Mouse (Mus musculus): ENCODE results near the gene Akt1. TPM values are rescaled to one million over a fixed set of nuclear protein-coding genes. Genes with fewer than 3 reads are reported as not detected.
A peak's percentile ranks its signal among the peaks of the same experiment; 100 is the strongest.

Gene Akt1
- polyA plus RNA-seq, 1 experiment from 2014 or later: 121 TPM

- H3K9me3 ChIP-seq (ENCODE audit: control insufficient read depth): no peaks in the 10 kb centered on the region
- peak; percentile 50 for TF ChIP-seq CTCF (IDR thresholded peaks at IDR 0.05; ENCODE audit: low read depth)
- H3K9ac ChIP-seq (ENCODE audit: low read depth, low read length): peak overlapping the region; percentile 87
- H3K4me3 ChIP-seq (ENCODE audit: low read depth, low read length): peak overlapping the region; percentile 84
- H3K4me2 ChIP-seq (replicated peaks; ENCODE audit: low read depth): peak overlapping the region; percentile 99
- H3K36me3 ChIP-seq (ENCODE audit: control insufficient read depth, insufficient read depth): peaks cover 21% of the 10 kb centered on the region; the same call in 1 of the 2 replicates
- no peaks in the 10 kb centered on the region; the same call in 1 of the 2 replicates for H3K4me1 ChIP-seq (replicated peaks; ENCODE audit: control insufficient read depth, insufficient read depth, low read length)
- no peaks in the 10 kb centered on the region for H3K27me3 ChIP-seq (replicated peaks; ENCODE audit: control insufficient read depth, insufficient read depth, low read length)
- peak; percentile 79 for ATAC-seq
- H3K27ac ChIP-seq (ENCODE audit: low read depth, low read length): peak overlapping the region; percentile 98
- 4% methylated on average over 62 of the region's 69 CpGs for WGBS
Measured at GRCm38 (mm10) chr12:112721424-112722239, 46.9 kb upstream of the Akt1 start.

GRCm38 (mm10) chr12:112720890-112721423 lies 46.3 kb upstream of the Akt1 start:
- H3K27me3 ChIP-seq (replicated peaks; ENCODE audit: control insufficient read depth, insufficient read depth, low read length): no peaks in the 10 kb centered on the region
- H3K27ac ChIP-seq (ENCODE audit: low read depth, low read length): peak overlapping the region; percentile 98
- H3K9me3 ChIP-seq (ENCODE audit: control insufficient read depth): no peaks in the 10 kb centered on the region
- H3K4me2 ChIP-seq (replicated peaks; ENCODE audit: low read depth): peak overlapping the region; percentile 99
- H3K4me3 ChIP-seq (ENCODE audit: low read depth, low read length): peak overlapping the region; percentile 84
- no peak for ATAC-seq
- 29% methylated on average over 12 of the region's 12 CpGs for WGBS
- H3K4me1 ChIP-seq (replicated peaks; ENCODE audit: control insufficient read depth, insufficient read depth, low read length): no peaks in the 10 kb centered on the region; the same call in 1 of the 2 replicates
- peaks cover 21% of the 10 kb centered on the region; the same call in 1 of the 2 replicates for H3K36me3 ChIP-seq (ENCODE audit: control insufficient read depth, insufficient read depth)
- H3K9ac ChIP-seq (ENCODE audit: low read depth, low read length): peak overlapping the region; percentile 87
- TF ChIP-seq CTCF (IDR thresholded peaks at IDR 0.05; ENCODE audit: low read depth): no peak

DNA sequence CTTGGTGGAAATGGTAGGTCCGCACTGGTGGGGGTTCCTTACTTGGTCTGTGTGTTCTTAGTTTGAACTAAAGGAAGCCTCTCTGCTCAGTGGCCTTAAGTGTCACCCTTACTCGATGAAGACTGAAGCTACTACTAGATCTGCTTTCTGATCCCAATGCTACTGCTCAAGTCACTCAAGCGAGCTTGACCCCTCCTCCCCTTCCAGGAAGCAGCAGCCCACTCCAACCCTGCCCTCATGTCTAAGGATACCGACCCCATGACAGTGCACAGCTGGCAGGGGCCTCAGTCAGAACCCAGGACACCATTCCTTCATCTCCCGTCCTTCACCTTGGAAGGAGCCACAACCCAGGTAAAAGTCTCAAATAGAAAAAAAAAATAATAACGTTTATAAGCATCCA lies 45.5 kb upstream of the Akt1 start, which contains the start of gene Cep170b:
Gene Cep170b, plus strand, starts transcription at position 240 of the 400 bp plus-strand sequence.
- Histone ChIP-seq H3K9ac (ENCODE audit: low read depth, low read length) (peak within 1 kb of the TSS; percentile 87), H3K4me3 (ENCODE audit: low read depth, low read length) (peak within 1 kb of the TSS; percentile 84), H3K27ac (ENCODE audit: low read depth, low read length) (peak within 1 kb of the TSS; percentile 98), H3K9me3 (ENCODE audit: control insufficient read depth) (no peaks in the 10 kb centered on the region), H3K4me2 (replicated peaks; ENCODE audit: low read depth) (peak within 1 kb of the TSS; percentile 99), H3K27me3 (replicated peaks; ENCODE audit: control insufficient read depth, insufficient read depth, low read length) (no peaks in the 10 kb centered on the region), H3K4me1 (replicated peaks; ENCODE audit: control insufficient read depth, insufficient read depth, low read length) (no peaks in the 10 kb centered on the region; the same call in 1 of the 2 replicates), H3K36me3 (ENCODE audit: control insufficient read depth, insufficient read depth) (peaks cover 20% of the 10 kb centered on the region; the same call in 1 of the 2 replicates)
- TF ChIP-seq CTCF (IDR thresholded peaks at IDR 0.05; ENCODE audit: low read depth): no peak
- ATAC-seq: no peak
- WGBS: 45% methylated on average over 6 of the region's 6 CpGs

DNA sequence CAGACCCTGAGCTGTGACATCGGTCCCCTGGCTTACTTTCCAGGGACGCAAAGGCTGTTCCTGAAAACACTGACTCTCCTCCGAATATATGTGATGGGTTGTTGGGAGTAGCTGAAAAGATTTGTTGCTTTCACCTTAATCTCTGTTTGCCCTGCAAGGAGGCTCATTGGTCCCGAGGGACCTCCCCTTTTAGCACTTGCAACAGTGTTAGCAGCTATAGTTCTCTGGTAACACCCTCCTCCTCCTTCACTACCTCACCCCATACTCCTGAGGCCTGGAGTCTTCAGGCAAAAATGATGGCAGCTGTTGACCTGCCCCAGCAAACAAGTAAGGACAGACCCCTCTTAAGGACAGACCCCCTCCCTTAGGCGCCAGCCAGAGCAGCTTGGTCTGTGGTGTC lies 44.3 kb upstream of the Akt1 start:
- no peak overlapping the region for H3K27ac ChIP-seq (ENCODE audit: low read depth, low read length)
- no peak for ATAC-seq
- no peaks in the 10 kb centered on the region for H3K27me3 ChIP-seq (replicated peaks; ENCODE audit: control insufficient read depth, insufficient read depth, low read length)
- WGBS: 70% methylated on average over 5 of the region's 5 CpGs
- H3K4me3 ChIP-seq (ENCODE audit: low read depth, low read length): no peak overlapping the region
- H3K4me2 ChIP-seq (replicated peaks; ENCODE audit: low read depth): no peak overlapping the region
- no peak for TF ChIP-seq CTCF (IDR thresholded peaks at IDR 0.05; ENCODE audit: low read depth)
- no peaks in the 10 kb centered on the region; the same call in 1 of the 2 replicates for H3K4me1 ChIP-seq (replicated peaks; ENCODE audit: control insufficient read depth, insufficient read depth, low read length)
- H3K9me3 ChIP-seq (ENCODE audit: control insufficient read depth): no peaks in the 10 kb centered on the region
- H3K36me3 ChIP-seq (ENCODE audit: control insufficient read depth, insufficient read depth): peaks cover 11% of the 10 kb centered on the region; the same call in 1 of the 2 replicates
- no peak overlapping the region for H3K9ac ChIP-seq (ENCODE audit: low read depth, low read length)

GRCm38 (mm10) chr12:112717140-112717539 lies 42.5 kb upstream of the Akt1 start:
- Histone ChIP-seq H3K9ac (ENCODE audit: low read depth, low read length) (no peak overlapping the region), H3K36me3 (ENCODE audit: control insufficient read depth, insufficient read depth) (peaks cover 11% of the 10 kb centered on the region; the same call in 1 of the 2 replicates), H3K4me1 (replicated peaks; ENCODE audit: control insufficient read depth, insufficient read depth, low read length) (no peaks in the 10 kb centered on the region), H3K27me3 (replicated peaks; ENCODE audit: control insufficient read depth, insufficient read depth, low read length) (no peaks in the 10 kb centered on the region), H3K27ac (ENCODE audit: low read depth, low read length) (no peak overlapping the region), H3K9me3 (ENCODE audit: control insufficient read depth) (no peaks in the 10 kb centered on the region), H3K4me3 (ENCODE audit: low read depth, low read length) (no peak overlapping the region), H3K4me2 (replicated peaks; ENCODE audit: low read depth) (no peak overlapping the region)
- WGBS: 36% methylated on average over 7 of the region's 7 CpGs
- no peak for ATAC-seq
- peak; percentile 80 for TF ChIP-seq CTCF (IDR thresholded peaks at IDR 0.05; ENCODE audit: low read depth)

GRCm38 (mm10) chr12:112713984-112714383 lies 39.3 kb upstream of the Akt1 start:
- Histone ChIP-seq H3K27me3 (replicated peaks; ENCODE audit: control insufficient read depth, insufficient read depth, low read length) (no peaks in the 10 kb centered on the region), H3K4me1 (replicated peaks; ENCODE audit: control insufficient read depth, insufficient read depth, low read length) (no peaks in the 10 kb centered on the region), H3K27ac (ENCODE audit: low read depth, low read length) (no peak overlapping the region), H3K9me3 (ENCODE audit: control insufficient read depth) (no peaks in the 10 kb centered on the region), H3K4me2 (replicated peaks; ENCODE audit: low read depth) (no peak overlapping the region), H3K36me3 (ENCODE audit: control insufficient read depth, insufficient read depth) (peaks cover 11% of the 10 kb centered on the region; the same call in 1 of the 2 replicates), H3K9ac (ENCODE audit: low read depth, low read length) (no peak overlapping the region), H3K4me3 (ENCODE audit: low read depth, low read length) (no peak overlapping the region)
- no peak for ATAC-seq
- WGBS: 64% methylated on average over 3 of the region's 3 CpGs
- TF ChIP-seq CTCF (IDR thresholded peaks at IDR 0.05; ENCODE audit: low read depth): no peak
